Mouse (Mus musculus) ES-E14 (cell line): ENCODE measurements at regions not wholly inside any gene's neighbourhood (a gene's known extent, or its start where the extent isn't known, plus 50 kb on each side); places are given as distances from the start of the nearest gene placed in this dataset.

Experiments used
- DNase-seq: peaks from one replicate; pipeline ENCODE4 v3.0.0-alpha.2; 2013; ENCODE audit warnings: low read depth, low spot score
- H3K27ac ChIP-seq: 2 replicates; pipeline ENCODE4 v1.5.1; 2012; ENCODE audit warnings: low read depth, mild to moderate bottlenecking, low read length, moderate library complexity, mixed read lengths; ENCODE audit not compliant: poor library complexity, insufficient read depth, severe bottlenecking
- H3K36me3 ChIP-seq: 2 replicates; pipeline ENCODE4 v1.6.1; 2012; ENCODE audit warnings: mild to moderate bottlenecking, low read length, moderate library complexity, mixed read lengths; ENCODE audit not compliant: control insufficient read depth, poor library complexity, insufficient read depth, severe bottlenecking
- H3K4me1 ChIP-seq, 2 experiments: fragments of 150-350 bp in 1 of 2; sonication (generic) in 1 of 2; 2 replicates each; pipeline ENCODE4 v1.6.1; 2012; ENCODE audit warnings: low read length in 2 of 2, mild to moderate bottlenecking in 1 of 2, mixed read lengths in 1 of 2; ENCODE audit not compliant: control insufficient read depth in 2 of 2, insufficient read depth in 2 of 2, poor library complexity in 1 of 2
- H3K4me3 ChIP-seq, 2 experiments: fragments of 150-350 bp in 1 of 2; sonication (generic) in 1 of 2; 2 replicates each; pipeline ENCODE4 v1.5.1; 2012; ENCODE audit warnings: low read length in 2 of 2, low read depth in 1 of 2, mild to moderate bottlenecking in 1 of 2, mixed read lengths in 1 of 2; ENCODE audit not compliant: insufficient read depth in 1 of 2, poor library complexity in 1 of 2, severe bottlenecking in 1 of 2
- H3K9ac ChIP-seq: 2 replicates; pipeline ENCODE4 v1.6.1; 2012; ENCODE audit warnings: low read depth, mild to moderate bottlenecking, low read length, mixed read lengths; ENCODE audit not compliant: poor library complexity, insufficient read depth, severe bottlenecking
- H3K9me3 ChIP-seq: fragments of 150-350 bp; sonication (generic); 2 replicates; pipeline ENCODE4 v1.6.1; 2012; ENCODE audit warnings: low read depth, mild to moderate bottlenecking, low read length; ENCODE audit not compliant: control insufficient read depth, insufficient read depth
- CHD2 ChIP-seq: IDR thresholded peaks from 2 replicates; pipeline ENCODE4 v1.6.1; 2014; ENCODE audit warnings: mild to moderate bottlenecking, low read depth, low read length, inconsistent platforms
- HCFC1 ChIP-seq: IDR thresholded peaks from 2 replicates; pipeline ENCODE4 v1.6.1; 2012; ENCODE audit warnings: low read length, inconsistent platforms, borderline replicate concordance; ENCODE audit not compliant: insufficient read depth
- MAFK ChIP-seq: IDR thresholded peaks from 2 replicates; pipeline ENCODE4 v1.6.1; 2014; ENCODE audit warnings: mild to moderate bottlenecking, low read depth, low read length, inconsistent platforms; ENCODE audit not compliant: insufficient read depth
- ZC3H11A ChIP-seq: IDR thresholded peaks from 2 replicates; pipeline ENCODE4 v1.6.1; 2012; ENCODE audit warnings: low read depth, mild to moderate bottlenecking, inconsistent platforms, low read length, borderline replicate concordance
- ZNF384 ChIP-seq: IDR thresholded peaks from 2 replicates; pipeline ENCODE4 v1.6.1; 2012; ENCODE audit warnings: low read depth, low read length, inconsistent platforms
- in situ Hi-C, 2 experiments: fragments of 600-800 bp; cut with MboI; formaldehyde crosslinking; loops; one replicate each; pipeline ENCODE4 v1.15.1; 2025; ENCODE audit warnings: low sequenced_read_pairs in 2 of 2, inconsistent platforms in 1 of 2; ENCODE audit not compliant: unreplicated experiment in 2 of 2

- no peaks in the 10 kb centered on the region for H3K9me3 ChIP-seq
- H3K4me1 ChIP-seq: no peaks in the 10 kb centered on the region
- H3K36me3 ChIP-seq: no peaks in the 10 kb centered on the region
- H3K9ac ChIP-seq: no peak overlapping the region
- H3K27ac ChIP-seq: no peak overlapping the region
- no peak for DNase-seq
- H3K4me3 ChIP-seq: no peak overlapping the region
- in situ Hi-C loops: no loop called here
- TF ChIP-seq ZC3H11A: no peak
- no peak for TF ChIP-seq CHD2
- TF ChIP-seq MAFK: no peak
- TF ChIP-seq HCFC1: no peak
- no peak for TF ChIP-seq ZNF384
Measured at GRCm38 (mm10) chr2:133496389-133496788, 55.6 kb upstream of the Bmp2 start.

GRCm38 (mm10) chr2:133497071-133497470 lies 54.9 kb upstream of the Bmp2 start:
- H3K4me3 ChIP-seq: no peak overlapping the region
- H3K4me1 ChIP-seq: no peaks in the 10 kb centered on the region
- no peaks in the 10 kb centered on the region for H3K36me3 ChIP-seq
- DNase-seq: no peak
- no peak overlapping the region for H3K9ac ChIP-seq
- TF ChIP-seq ZNF384: no peak
- TF ChIP-seq HCFC1: no peak
- TF ChIP-seq ZC3H11A: no peak
- TF ChIP-seq CHD2: no peak
- TF ChIP-seq MAFK: no peak
- in situ Hi-C loops: no loop called here
- no peak overlapping the region for H3K27ac ChIP-seq
- no peaks in the 10 kb centered on the region for H3K9me3 ChIP-seq

GRCm38 (mm10) chr2:133497541-133498185 lies 54.3 kb upstream of the Bmp2 start:
- H3K27ac ChIP-seq: no peak overlapping the region
- DNase-seq: no peak
- no peak overlapping the region for H3K4me3 ChIP-seq
- H3K36me3 ChIP-seq: no peaks in the 10 kb centered on the region
- no peaks in the 10 kb centered on the region for H3K4me1 ChIP-seq
- no peak overlapping the region for H3K9ac ChIP-seq
- no peaks in the 10 kb centered on the region for H3K9me3 ChIP-seq
- TF ChIP-seq ZNF384 (no peak), MAFK (no peak), ZC3H11A (no peak), HCFC1 (no peak), CHD2 (no peak)
- in situ Hi-C loops: no loop called here

- DNase-seq: no peak
- in situ Hi-C loops: no loop called here
Measured at GRCm38 (mm10) chr2:133498186-133498571, 53.8 kb upstream of the Bmp2 start.

GRCm38 (mm10) chr2:133498717-133499143 lies 53.2 kb upstream of the Bmp2 start:
- DNase-seq: no peak
- in situ Hi-C loops: no loop called here
- Histone ChIP-seq H3K9ac (no peak overlapping the region), H3K4me3 (no peak overlapping the region), H3K27ac (no peak overlapping the region), H3K4me1 (no peaks in the 10 kb centered on the region), H3K36me3 (no peaks in the 10 kb centered on the region), H3K9me3 (no peaks in the 10 kb centered on the region)
- TF ChIP-seq MAFK (no peak), ZNF384 (no peak), ZC3H11A (no peak), HCFC1 (no peak), CHD2 (no peak)

More at GRCm38 (mm10) chr2:133498186-133498571, 53.8 kb upstream of the Bmp2 start:
- Histone ChIP-seq H3K27ac (no peak overlapping the region), H3K9ac (no peak overlapping the region), H3K36me3 (no peaks in the 10 kb centered on the region), H3K4me3 (no peak overlapping the region), H3K4me1 (no peaks in the 10 kb centered on the region), H3K9me3 (no peaks in the 10 kb centered on the region)
- no peak for TF ChIP-seq CHD2
- TF ChIP-seq HCFC1: no peak
